Mouse (Mus musculus) brown adipose tissue, adult 24 weeks (tissue): ENCODE results near the gene Borcs5. TPM values are rescaled to one million over a fixed set of nuclear protein-coding genes. Genes with fewer than 3 reads are reported as not detected.

Experiments used
- H3K27ac ChIP-seq: fragments of 200-500 bp; replicated peaks from 2 replicates; pipeline ENCODE4 v1.5.1; 2012; ENCODE audit warnings: low read depth, mild to moderate bottlenecking, low read length
- H3K4me1 ChIP-seq: fragments of 200-500 bp; 2 replicates; pipeline ENCODE4 v1.6.1; 2012; ENCODE audit warnings: low read length, mixed read lengths; ENCODE audit not compliant: control insufficient read depth, insufficient read depth, insufficient read length
- H3K4me3 ChIP-seq: fragments of 200-500 bp; 2 replicates; pipeline ENCODE4 v1.5.1; 2012; ENCODE audit warnings: low read depth, mild to moderate bottlenecking, low read length, moderate library complexity; ENCODE audit not compliant: insufficient read depth
- polyA plus RNA-seq: library from polyadenylated mRNA; stranded (reverse); fragments of >200 nt; gene quantifications from 2 replicates; pipeline ENCODE4 v1.2.4, GENCODE M21; 2012; ENCODE audit not compliant: missing spikeins, insufficient read depth, insufficient read length

Borcs5 gene
- polyA plus RNA-seq, result 7.3 and 15.2 TPM in 2 replicates

DNA sequence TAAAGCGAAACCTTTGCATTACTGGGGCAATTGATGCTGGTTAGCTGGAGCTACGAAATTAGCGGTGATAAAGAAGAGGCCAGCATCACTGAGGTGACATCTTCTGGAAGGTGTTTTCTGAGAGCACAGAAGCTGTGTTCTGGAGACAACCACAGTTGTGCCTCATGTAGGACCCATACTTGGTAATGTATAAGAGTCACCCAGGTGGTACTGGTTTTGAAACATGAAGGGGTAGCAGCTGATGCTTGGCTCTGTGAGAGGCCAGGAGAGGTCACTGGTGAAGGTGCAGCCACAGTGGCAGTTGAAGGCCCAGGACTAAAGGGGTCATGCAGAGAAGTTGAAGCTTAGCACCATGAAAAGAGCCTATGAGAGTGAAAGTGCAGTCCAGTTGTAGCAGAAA is at the start of gene Borcs5:
Gene Borcs5 (plus strand): TSS at position 301 of the 400 bp plus-strand sequence.
- H3K4me3 ChIP-seq, result no peak within 1 kb of the TSS
- H3K4me1 ChIP-seq, result no peaks in the 10 kb centered on the region
- no peak within 1 kb of the TSS for H3K27ac ChIP-seq

DNA sequence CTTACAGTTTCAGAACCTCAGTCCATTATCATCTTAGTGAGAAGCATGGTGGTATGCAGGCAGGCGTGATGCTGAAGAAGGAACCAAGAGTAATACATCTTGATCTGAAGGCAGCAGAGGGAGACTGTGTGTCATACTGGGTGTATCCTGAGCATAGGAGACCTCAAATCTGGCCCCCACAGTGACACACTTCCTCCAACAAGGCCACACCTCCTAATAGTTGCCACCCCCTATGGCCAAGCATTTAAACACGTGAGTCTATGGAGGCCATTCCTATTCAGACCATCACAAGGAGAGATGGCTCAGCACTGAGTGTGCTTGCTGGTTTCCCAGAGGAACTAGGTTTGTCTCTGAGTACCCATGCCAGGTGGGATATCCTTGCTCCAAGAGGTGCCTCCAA is 47.7 kb upstream of the Borcs5 start:
- H3K27ac ChIP-seq, result no peak overlapping the region
- no peak overlapping the region for H3K4me3 ChIP-seq
- H3K4me1 ChIP-seq, result peaks cover 5% of the 10 kb centered on the region; the same call in 1 of the 2 replicates

DNA sequence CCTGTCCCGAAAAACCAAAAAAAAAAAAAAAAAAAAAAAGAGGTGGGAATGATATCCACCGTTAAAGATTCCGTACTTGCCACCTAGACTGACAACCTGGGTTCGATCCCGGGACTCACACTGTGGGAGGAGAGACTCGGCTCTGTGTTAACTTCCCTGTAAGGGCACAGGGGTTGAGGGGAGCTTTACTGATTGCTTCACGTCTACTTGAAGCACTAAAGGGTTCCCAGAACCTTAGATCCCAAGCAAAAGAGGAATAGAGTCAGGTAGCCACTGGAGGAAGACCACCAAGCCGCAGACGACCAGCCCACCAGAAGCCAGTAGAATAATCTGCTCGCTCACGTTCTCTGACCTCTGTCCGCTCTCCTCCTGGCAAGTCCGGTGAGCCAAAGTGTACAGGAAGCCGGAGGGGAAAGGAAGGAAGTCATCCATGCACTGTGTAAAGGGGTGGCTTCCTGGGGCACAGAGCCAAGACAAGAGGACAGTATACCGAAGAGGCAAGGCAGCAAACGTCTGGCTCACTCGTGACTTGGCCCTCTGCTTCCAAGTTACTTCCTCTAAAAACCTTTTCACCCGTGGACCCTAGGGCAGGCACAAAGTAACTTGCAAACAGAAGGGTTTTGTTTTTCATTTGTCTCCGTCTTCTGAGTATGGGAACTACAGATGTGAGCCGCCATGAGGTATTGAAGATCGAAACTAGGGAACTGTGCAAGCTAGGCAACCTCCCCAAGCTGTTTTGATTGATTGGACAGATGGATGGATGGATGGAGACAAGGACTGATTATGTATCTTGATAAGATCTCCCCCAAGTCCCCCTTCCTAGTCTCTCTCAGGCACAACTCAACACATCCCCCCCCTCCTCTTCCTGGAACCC is 44.5 kb upstream of the Borcs5 start:
- Histone ChIP-seq H3K4me1 (peaks cover 5% of the 10 kb centered on the region; the same call in 1 of the 2 replicates), H3K4me3 (peak overlapping the region; percentile 41), H3K27ac (peak overlapping the region; percentile 36; the same call in 1 of the 2 replicates)

DNA sequence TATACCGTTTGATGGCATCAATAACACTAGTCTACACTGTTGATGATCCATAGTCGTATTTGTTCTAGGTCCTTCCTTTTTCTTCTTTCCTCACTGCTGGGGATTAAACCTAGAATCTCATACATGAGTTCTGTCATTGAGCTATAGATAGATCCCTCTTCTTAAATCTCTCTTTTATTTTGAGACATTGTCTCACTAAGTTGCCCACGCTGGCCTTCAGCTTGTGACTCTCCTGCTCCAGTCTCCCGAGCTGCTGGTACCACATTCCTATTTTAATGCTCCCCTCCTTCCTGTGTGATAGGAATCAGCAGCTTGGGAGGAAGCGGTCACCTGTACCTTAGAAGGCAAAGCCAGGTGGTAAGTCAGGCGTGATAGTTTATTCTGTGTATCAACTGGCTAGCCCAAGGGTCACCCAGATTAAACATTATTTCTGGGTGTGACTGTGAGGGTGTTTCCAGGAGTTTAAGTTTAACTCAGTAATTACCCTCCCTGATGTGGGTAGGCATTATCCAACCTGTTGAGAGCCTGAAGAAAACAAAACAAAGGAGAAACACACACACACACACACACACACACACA is 41.6 kb upstream of the Borcs5 start:
- H3K27ac ChIP-seq, result no peak overlapping the region
- H3K4me3 ChIP-seq, result no peak overlapping the region
- peaks cover 11% of the 10 kb centered on the region for H3K4me1 ChIP-seq

DNA sequence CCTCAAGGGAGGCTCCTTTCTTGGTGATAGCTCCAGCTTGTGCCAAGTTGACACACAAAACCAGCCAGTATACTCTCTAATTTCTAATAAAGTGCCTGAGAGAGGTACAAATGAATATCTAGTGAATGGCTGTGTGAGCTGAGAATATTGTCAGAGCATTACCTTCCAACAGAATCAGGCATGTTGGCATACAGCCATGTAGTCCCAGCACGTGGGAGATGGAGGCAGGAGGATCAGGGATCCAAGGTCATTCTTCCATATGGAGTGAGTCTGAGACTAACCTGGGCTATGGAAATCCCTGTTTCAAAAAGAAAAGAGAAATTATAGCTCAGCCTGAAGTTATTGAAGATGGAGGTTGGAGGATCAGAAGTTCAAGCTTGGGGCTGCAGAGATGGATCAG is 40.1 kb upstream of the Borcs5 start:
- Histone ChIP-seq H3K4me3 (no peak overlapping the region), H3K27ac (no peak overlapping the region), H3K4me1 (peaks cover 16% of the 10 kb centered on the region)

DNA sequence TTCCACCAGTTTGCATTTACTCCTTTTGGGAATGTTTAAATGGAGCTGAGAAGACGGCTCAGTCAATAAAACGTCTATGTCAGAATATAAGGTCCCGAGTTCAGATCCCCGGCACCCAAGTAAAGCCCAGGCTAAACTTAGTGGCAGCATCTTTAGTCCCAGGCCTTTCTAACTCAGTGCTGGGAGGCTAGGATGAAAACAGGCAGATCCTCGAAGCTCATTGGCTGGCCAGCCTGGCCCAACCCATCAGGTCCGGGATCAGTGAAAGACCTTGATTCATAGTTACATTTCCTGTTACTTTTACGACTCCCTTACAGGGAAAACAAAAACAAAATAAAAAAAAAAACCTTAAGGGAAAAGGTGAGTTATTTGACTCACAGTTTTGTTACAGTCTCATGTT is 38.2 kb upstream of the Borcs5 start:
- Histone ChIP-seq H3K27ac (peak overlapping the region; percentile 87), H3K4me3 (no peak overlapping the region), H3K4me1 (peaks cover 11% of the 10 kb centered on the region)

DNA sequence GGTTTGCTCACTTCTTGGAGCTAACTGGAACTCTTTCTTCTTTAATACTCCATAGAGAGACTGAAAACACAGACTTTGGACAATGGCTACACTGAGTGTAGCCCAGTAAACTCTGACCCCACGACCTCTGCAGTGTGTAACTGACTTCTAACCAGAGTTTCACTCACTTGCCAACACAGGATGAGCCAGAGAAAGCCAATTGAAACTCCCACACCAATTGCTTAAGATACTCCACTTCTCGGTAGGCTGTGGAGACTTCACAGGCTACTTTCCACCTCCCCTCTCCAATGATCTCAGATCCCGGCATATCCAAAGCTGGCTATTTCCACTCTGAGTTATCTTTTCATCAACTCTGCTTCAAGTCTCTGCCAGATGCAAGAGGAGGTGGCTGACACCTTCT is 37.5 kb upstream of the Borcs5 start:
- Histone ChIP-seq H3K27ac (peak overlapping the region; percentile 87), H3K4me3 (no peak overlapping the region), H3K4me1 (peaks cover 18% of the 10 kb centered on the region)

DNA sequence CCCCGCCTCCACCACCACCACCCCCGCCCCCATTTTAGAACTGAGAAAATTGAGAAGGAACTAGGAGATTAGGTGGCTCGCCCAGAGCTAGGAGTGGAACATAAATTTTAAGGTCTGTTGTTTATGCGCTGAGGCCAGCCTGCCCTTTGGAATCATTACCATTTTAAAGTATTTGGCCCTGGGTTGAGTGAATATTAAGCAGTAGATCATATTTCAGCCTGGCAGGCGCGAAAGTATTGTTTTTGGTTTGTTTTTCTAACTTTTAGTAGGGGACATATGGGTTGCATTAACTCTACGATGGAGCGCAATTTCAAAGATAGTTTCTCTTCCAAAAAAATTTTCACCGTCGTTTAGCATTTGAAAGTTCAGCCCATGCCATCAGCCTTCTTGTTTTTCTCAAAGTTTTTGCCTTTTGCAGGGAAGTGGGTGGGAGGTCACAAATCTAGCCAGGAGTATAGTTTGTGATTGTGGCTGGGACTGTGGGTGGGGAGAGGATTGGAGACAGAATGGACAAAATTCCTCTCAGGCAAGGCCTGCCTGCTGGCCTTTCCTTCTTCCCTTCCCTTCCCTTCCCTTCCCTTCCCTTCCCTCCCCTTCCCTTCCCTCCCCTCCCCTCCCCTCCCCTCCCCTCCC is 36.8 kb upstream of the Borcs5 start:
- Histone ChIP-seq H3K4me3 (no peak overlapping the region), H3K4me1 (peaks cover 19% of the 10 kb centered on the region), H3K27ac (peak overlapping the region; percentile 83)

DNA sequence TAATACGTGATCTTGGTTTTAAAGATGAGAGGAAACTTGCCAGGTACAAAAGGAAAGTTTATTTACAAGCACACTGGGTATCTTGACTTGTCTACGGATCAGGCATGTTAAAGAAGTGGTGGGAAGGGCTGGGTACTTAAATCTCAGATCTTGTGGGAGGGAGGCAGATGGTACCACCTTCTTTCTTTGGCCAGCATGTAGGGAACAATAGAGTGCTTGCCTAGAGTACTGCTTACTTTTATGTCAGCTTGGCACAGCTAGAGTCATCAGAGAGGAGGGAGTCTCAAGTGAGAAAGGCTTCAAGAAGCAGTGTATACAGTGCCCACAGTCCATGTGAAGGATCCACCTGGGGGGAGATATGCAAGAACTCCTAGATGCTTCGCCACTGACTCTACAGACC is 34.1 kb upstream of the Borcs5 start:
- no peak overlapping the region for H3K4me3 ChIP-seq
- H3K27ac ChIP-seq, result no peak overlapping the region
- H3K4me1 ChIP-seq, result peaks cover 19% of the 10 kb centered on the region

DNA sequence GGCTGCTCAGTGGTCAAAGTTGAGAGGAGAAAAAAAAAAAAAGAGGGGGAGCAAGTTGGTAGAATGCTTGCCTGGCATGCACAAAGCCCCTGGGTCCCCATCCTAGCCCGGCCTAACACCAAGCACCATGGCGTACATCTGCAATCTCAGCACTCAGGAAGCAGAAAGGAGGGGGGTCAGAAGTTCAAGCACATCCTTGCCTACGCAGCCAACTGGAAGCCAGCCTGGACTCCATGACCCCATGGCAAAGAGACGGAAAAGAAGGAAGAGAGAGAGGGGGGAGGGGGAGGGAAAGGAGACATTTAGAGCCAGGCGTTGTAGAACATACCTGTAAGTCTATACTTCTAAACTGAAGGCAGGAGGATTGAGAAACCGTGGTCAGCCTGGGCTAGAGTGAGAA is 32.8 kb upstream of the Borcs5 start:
- H3K4me1 ChIP-seq, result peaks cover 16% of the 10 kb centered on the region
- H3K4me3 ChIP-seq, result no peak overlapping the region
- H3K27ac ChIP-seq, result no peak overlapping the region

DNA sequence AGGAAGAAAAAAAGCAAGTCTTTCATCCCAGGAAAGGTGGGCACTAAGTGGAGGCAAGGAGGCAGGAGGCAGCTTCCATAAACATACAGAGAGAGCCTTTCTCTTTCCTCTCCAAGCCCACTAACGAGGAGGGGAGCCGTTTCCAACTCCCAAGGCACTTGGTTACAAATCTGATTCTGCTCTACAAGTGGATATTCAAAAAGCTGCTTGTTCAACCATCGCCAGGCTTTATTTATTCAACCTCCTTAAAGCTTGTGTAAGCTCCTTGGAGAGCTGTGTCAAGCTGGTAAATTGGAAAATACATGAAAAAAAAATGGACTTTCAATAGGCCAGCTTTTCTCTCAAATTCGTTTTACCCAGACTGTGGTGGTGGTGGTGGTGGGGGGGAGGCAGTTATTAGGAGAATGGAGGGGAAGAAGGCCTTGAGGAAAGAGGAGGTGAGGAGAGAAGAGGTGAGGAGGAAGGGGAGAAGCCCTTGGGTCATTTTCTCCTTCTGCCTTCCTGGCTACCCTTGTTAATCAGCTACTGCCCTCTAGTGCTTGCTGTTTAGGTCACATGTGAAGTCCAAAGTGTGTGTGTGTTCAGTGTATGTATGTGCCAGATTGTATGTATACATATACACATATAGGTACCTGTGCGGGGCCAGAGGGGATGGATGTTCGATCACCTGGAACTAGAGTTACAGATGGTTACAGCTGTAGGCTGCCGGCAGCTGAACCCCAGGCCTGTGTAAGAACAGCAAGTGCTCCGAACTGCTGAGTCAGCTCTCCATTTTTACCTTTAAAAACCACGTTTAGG is 32.2 kb upstream of the Borcs5 start:
- Histone ChIP-seq H3K27ac (no peak overlapping the region), H3K4me1 (peaks cover 16% of the 10 kb centered on the region), H3K4me3 (no peak overlapping the region)

DNA sequence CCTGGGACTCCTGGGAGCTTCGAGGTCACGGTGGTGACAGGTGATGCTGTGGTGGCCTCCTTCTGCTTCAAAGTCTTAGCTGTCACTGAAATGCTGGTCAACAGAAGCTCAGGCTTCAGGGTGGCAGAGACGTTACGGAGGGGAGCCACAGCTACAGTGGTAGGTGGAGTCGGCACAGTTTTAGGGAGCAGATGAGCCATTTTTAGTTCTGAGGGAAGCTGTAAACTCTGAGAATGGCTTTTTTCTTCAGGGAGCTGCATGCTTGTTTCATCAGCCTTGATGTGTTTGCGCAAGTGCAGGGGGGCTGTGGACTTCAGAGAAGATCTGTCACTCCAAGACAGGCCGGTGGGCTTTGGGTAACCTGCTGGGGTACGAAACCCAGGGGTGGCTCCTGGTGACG is 28.9 kb upstream of the Borcs5 start:
- Histone ChIP-seq H3K4me3 (no peak overlapping the region), H3K27ac (no peak overlapping the region), H3K4me1 (peaks cover 8% of the 10 kb centered on the region)

DNA sequence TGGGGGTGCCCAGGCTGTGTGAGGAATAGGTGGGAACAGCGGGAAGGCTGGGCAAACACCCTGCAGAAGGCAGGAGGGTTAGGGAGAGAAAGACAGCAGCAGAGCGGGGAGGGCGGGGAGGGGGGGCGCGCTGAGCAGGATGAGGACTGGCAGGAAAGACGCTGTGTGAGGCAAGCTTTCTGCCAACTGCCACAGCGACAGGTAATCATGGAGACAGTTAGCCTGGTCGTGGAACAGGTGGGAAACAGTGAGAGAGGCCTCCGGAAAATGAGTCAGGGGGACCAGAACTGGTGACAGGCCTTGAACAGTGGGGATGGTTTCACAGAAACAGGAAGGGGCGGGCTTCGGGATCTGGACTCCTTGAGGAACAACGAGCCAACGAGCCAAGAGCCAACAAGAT is 27.4 kb upstream of the Borcs5 start:
- H3K4me1 ChIP-seq, result no peaks in the 10 kb centered on the region
- no peak overlapping the region for H3K4me3 ChIP-seq
- H3K27ac ChIP-seq, result no peak overlapping the region

DNA sequence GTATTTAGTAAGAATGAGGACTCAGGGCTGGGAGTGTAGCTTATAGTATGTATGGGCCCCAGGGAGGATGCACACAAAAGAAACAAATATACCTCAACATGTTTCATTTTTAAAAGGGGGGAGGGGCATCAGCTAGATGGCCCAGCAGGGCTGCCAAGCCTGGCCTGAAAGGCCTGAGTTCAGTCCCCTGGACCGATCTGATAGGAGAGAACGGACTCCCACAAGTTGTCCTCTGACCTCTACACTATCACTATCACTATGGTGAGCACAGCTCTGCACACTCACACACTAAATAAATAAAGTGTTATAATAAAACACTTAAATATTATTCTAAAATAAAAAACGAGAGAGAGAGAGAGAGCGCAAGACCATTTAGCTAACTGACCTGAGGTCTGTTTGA is 25.0 kb upstream of the Borcs5 start:
- H3K4me3 ChIP-seq, result no peak overlapping the region
- no peak overlapping the region for H3K27ac ChIP-seq
- H3K4me1 ChIP-seq, result no peaks in the 10 kb centered on the region
